Mouse (Mus musculus) layer of hippocampus, adult 18-20 months (tissue): ENCODE data around the gene Lamb3. TPM values are rescaled to one million over a fixed set of nuclear protein-coding genes. Genes with fewer than 3 reads are reported as not detected.

Experiments used
- DNase-seq, 2 experiments: peaks; one replicate each; pipeline ENCODE4 v3.0.0; 2022; ENCODE audit warnings: low spot score in 2 of 2
- total RNA-seq, 2 experiments: library from RNA; stranded (reverse); gene quantifications; 2 replicates each; pipeline ENCODE4 v1.2.3; 2021

Lamb3 gene
- total RNA-seq, 2 experiments from 2014 or later = 0.81 to 0.89 TPM

GRCm38 (mm10) chr1:193200640-193201382, 6.7 kb upstream of the Lamb3 start:
- DNase-seq = no peak

- DNase-seq = no peak
Measured at GRCm38 (mm10) chr1:193201383-193201778, 6.1 kb upstream of the Lamb3 start, which contains the start of gene Traf3ip3. TSS of gene Traf3ip3 (minus strand) at chr1:193201703.

- DNase-seq = no peak
Measured at GRCm38 (mm10) chr1:193203821-193204220, 3.7 kb upstream of the Lamb3 start.

GRCm38 (mm10) chr1:193205431-193205830, 2.1 kb upstream of the Lamb3 start:
- DNase-seq = no peak

- DNase-seq = peak in 1 of 2 experiments; percentile 69
Measured at GRCm38 (mm10) chr1:193208178-193208577, 679 bp downstream of the Lamb3 start.

GRCm38 (mm10) chr1:193211371-193211770, 3.9 kb downstream of the Lamb3 start:
- no peak for DNase-seq

GRCm38 (mm10) chr1:193214053-193214452, 6.6 kb downstream of the Lamb3 start:
- no peak for DNase-seq

- DNase-seq = no peak
Measured at GRCm38 (mm10) chr1:193216000-193216399, 8.5 kb downstream of the Lamb3 start.

GRCm38 (mm10) chr1:193220408-193220807, 12.9 kb downstream of the Lamb3 start:
- DNase-seq = no peak

- no peak for DNase-seq
Measured at GRCm38 (mm10) chr1:193225531-193225930, 18.0 kb downstream of the Lamb3 start.

- no peak for DNase-seq
Measured at GRCm38 (mm10) chr1:193226114-193226513, 18.6 kb downstream of the Lamb3 start.

- DNase-seq = peak in 1 of 2 experiments; percentile 19
Measured at GRCm38 (mm10) chr1:193226724-193227522, 19.4 kb downstream of the Lamb3 start.

GRCm38 (mm10) chr1:193227537-193227936, 20.0 kb downstream of the Lamb3 start:
- DNase-seq = no peak

- DNase-seq = no peak
Measured at GRCm38 (mm10) chr1:193229570-193229969, 22.1 kb downstream of the Lamb3 start.

- no peak for DNase-seq
Measured at GRCm38 (mm10) chr1:193230531-193230930, 23.0 kb downstream of the Lamb3 start.

- no peak for DNase-seq
Measured at GRCm38 (mm10) chr1:193230935-193231334, 23.4 kb downstream of the Lamb3 start.

GRCm38 (mm10) chr1:193232732-193233131, 25.2 kb downstream of the Lamb3 start:
- DNase-seq = no peak

- no peak for DNase-seq
Measured at GRCm38 (mm10) chr1:193234130-193234645, 26.7 kb downstream of the Lamb3 start.

GRCm38 (mm10) chr1:193234930-193235329, 27.4 kb downstream of the Lamb3 start:
- no peak for DNase-seq

- peak in 1 of 2 experiments; percentile 27 for DNase-seq
Measured at GRCm38 (mm10) chr1:193238426-193238825, 30.9 kb downstream of the Lamb3 start.

- no peak for DNase-seq
Measured at GRCm38 (mm10) chr1:193241436-193241835, 33.9 kb downstream of the Lamb3 start.

- DNase-seq = peak; percentile 91 to 95
Measured at GRCm38 (mm10) chr1:193242238-193242637, 34.7 kb downstream of the Lamb3 start.
